Mouse (Mus musculus) kidney, adult 11 months (tissue): ENCODE measurements around the gene Znfx1.

Experiments
- DNase-seq: peaks from one replicate; pipeline ENCODE4 v3.0.0; 2022

Gene Znfx1

DNA sequence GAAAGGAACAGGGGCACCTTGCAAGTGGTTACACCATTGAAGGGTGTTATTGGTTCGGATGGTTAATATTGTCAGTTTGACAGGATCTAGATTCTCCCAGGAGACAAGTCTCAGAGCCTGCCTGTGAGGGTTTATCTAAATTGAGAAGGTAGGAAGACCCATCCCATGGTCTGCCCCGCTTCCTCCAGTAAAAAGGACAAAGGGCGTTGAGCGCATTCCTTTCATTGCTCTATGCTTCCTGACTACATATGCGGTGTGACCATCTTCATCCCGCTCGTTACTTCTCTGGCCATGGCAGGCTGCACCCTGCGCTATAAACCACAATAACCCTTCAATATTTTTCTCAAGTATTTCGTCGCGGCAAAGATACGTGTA lies 8.4 kb upstream of the Znfx1 start:
- DNase-seq, result no peak

DNA sequence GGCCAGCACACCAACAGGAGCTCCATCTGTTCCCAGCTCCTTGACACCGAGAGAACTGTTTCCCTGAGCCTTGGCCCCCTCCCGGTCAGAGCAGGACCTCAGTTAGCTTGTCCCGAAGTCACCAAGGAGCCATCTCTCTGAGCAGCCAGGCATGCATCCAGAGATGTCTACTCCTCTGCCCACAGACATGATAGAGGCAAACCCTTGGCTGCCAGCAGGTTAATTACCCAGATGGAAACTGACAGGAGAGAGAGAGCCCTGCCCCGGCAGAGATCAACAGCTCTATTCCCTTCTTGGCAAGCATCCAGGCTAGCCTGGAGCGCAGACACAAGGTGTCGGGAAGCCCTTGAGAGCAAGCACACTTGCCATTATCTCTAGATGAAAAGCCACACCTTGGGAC lies 7.5 kb upstream of the Znfx1 start:
- DNase-seq, result no peak

DNA sequence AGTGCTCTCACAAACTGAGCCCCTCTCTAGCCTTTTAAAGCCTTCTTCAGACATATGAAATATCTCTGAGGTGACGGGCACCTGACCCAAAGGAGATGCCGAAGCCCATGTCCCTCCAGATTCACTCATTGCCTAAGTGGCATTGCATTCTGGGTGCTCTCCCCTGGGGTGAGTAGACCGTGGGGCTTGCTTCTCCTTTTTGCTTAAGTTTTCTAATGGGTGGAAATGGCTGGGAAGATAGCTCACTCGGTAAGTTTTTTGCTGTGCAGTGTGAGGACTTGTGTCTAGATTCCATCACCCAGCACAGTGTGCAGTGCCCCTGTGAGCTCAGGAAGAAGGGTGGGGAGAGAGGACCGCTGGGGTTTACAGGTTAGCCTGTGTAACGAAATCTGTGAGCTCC lies 4.8 kb upstream of the Znfx1 start:
- DNase-seq, result no peak

DNA sequence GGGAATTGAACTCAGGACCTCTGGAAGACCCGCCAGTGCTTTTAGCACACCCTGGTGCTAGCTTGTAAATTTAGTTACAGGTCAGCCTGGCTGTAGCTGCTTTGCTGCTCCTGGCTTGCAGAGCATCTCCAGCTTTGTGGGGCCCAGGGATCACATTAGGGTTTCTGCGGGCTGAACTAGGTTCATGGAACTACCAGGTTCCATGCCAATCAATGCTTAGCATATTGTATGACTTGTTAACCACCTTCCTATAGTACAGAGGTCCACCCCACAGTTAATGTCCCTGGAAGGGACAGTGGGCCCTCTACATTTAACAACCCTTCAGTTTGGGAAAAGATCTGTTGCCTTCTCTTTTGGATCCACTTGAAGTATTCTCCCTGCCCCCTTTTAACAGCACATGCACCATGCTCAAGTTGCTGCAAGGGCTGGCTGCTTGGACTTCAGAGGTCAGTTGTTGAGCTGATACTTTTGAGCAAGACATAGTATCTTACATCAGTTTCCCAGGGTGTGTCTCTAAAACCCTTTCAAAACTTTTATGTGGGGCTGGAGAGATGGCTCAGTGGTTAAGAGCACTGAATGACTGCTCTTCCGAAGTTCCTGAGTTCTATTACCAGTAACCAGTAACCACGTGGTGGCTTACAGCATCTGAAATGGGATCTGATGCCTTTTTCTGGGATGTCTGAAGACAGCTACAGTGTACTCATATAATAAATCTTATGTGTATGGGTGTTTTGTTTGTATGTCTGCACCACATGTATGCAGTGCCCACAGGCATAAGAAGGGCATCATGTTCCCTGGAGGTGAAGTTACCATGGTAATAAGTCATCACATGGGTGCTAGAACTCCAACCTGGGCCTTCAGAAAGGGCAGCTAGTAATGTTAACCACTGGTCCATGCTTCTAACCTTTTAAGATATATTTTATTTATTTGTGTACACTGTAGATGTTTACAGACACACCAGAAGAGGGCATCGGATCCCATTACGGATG lies 4.0 kb upstream of the Znfx1 start:
- DNase-seq, result no peak

DNA sequence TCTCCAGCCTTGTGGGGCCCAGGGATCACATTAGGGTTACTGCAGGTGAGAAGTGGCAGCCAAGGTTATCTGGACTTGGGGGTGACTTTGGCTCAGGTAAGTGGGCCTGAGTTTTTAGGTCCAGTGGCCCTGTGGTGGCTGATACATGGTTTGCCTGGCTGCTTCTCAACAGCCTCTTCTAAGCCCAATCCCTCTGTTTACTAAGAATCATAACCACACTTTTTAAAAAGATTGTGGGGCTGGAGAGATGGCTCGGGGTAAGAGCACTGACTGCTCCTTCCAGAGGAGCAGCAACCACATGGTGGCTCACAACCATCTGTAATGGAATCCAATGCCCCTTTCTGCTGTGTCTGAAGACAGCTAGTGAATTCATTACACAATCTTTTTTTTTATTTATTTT lies 3.2 kb upstream of the Znfx1 start:
- no peak for DNase-seq

DNA sequence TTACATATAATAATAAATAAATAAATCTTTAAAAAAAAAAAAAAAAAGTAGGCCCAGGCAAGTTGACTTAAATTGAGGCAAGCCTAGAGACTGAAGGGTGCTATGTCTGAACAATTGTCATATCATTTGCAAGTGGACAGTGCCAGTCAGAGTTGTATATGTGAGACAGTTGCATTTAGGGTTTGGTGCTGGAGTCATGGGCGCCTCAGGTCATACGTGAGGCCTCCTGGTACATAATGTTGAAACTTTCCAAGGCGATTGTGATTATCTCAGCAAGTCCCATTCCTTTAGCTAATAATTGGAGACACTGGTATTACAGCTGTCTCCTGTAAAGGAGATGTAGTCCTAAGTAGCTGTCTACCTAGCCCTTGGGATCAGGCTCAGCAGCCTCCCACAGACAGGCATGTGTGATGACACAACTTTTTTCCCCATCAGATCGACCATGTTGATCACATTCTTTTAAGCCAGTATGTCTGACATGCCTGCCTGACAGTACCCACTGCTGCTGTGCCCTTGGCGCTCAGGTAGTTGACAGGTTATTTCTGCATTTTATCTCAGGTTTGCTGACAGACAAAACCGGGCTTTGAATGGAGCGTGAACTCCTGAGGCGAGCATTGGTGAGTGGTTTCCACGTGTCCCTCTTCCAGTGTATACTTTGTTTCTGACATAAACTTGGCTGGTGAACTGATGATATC lies 1.9 kb upstream of the Znfx1 start:
- DNase-seq, result no peak

DNA sequence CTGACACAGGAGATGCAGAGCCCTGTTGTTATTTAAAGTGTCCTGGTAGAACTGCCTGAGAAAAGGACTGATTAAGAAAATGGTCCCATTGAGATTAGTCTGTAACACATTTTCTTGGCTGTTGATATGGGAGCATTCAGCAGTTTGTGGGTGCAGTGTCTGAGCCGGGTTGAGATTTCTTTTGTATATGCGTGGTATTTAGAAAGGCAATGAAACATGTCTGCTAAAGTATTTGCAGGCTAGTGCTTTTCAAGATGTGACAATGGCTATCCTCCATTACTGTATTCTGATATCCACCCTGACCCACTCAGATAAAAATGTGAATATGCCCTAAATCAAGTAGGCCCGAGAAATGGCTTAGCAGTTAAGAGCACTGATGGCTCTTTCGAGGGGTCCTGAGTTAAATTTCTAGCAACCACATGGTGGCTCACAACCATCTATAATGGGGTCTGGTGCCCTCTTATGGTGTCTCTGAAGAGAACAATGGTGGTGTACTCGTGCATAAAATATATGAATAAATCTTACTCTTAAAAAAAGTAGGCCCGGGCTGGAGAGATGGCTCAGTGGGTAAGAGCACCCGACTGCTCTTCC lies 1.2 kb upstream of the Znfx1 start:
- DNase-seq, result no peak

DNA sequence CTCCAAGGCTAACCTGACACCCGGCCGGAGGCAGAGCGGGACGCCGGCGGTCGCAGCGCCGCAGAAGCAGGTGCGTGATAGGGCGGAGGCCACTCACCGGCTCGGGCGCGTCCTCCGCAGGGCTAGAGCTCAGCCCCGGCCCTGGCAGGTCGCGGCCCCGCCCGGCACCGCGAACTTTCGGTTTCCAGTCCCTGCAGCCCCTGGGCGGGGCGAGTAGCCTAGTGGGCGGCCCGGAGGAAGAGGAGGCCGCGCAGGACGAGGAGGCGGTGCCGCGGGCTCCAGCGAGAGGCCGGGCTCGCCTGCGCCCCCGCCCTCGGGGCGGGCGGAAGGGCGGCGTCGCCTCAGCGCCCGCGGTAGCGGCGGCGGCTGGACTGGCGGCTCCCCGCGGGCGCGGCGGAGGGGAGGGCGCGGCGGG lies 311 bp downstream of the Znfx1 start:
- peak; percentile 96 for DNase-seq

DNA sequence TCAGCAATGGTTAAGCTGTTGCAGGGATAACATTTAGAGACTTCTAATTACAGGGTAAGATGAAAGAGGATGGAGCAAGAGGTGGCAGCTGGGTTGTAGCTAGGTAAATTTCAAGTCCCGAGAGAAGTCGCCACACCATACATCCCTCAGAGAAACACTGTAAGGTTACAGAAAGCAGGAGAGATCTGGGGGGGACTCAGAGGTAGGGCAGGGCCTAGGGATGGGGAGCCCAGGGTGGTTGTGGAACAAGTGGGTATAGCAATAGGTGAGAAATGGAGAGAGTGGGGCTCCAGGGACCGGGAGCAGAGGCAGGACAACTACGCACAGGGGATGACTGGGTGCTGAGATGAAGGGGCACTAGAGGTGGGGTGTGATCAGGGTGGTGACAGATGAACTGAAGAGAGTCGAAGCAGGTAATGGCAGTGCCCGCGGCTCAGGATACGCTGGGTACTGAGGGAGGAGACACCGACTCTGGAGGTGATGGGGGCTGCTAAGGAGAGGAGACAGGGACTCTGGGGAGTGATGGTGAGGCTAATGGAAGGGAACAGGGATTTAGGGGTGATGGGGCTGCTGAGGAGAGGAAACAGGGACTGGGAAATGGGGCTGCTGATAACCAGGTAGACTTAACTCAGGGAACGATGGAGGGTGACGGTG lies 1.3 kb downstream of the Znfx1 start:
- no peak for DNase-seq

DNA sequence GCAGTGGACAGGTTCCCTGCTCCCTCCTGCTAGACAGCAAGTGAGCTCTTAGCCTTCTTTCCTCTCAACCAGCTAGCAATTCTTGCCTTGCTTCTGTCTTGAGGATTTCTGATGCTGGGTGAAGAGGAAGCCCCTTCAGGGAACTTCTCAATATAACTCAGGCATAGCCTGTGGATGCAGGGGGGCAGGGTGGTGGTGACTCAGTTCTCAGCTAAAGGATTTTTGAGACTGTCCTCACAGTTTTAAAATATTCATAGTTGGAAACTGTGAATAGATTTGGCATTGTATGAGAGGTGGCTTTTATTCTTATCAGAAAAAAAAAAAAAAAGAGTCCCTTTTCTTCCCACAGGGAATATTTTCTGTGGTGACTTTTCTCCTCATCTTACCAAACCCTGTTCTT lies 2.1 kb downstream of the Znfx1 start:
- DNase-seq, result no peak

DNA sequence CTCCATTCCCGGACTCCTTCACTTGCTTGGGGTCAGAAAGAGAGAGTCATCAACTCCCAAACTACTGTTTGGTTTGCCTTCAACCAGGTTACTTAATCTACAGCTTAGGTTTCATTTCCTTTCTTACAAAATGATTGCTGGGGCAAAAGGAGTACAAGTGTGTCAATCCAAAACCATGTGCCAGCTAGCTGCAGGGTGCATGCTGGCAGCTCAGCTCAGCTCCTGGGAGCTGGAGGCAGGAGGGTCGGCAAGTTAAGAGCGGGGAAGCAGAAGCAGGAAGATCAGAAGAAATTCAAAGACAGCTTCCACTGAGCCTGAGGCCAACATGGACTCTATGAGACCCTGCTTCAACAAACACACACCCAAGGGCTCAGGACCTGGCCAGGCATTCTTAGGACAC lies 2.5 kb downstream of the Znfx1 start:
- DNase-seq, result peak; percentile 43

DNA sequence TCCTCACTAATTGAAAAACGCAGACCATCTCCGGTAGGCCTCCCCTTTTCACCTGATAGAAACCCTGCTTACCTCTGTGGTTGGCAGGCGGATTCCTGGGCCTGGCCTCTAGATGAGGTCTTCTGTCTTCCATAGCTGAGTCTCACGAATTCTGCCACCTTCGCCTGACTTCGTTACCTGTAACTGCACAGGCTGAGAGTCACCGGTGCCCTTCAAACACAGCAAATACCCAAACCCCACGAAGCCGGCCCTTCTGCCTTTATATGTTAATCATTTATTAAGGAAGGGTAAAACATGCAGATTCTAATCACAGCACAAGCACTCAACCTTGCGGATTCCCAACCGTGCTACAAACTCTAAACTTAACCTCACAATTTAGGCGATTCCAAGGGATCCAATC lies 2.9 kb downstream of the Znfx1 start:
- peak; percentile 76 for DNase-seq

DNA sequence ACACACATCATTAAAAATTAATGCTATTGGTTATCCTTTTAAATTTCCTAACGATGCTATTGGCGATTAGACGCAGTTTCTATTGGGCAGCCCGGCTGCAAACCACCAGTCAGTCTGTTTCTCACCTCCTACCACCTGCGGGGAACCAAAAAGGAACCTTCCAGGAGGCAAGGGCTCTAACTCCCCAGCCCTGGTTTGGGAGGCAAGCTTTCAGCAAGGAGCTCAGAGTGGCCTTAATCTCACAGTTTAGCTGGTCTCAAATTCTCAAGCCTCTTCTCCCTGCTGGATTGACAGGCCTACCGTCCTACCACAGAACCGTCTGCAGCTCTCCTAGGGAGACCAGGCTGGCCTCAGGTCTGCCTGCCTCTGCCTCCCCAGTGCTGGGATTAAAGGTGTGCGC lies 3.3 kb downstream of the Znfx1 start:
- no peak for DNase-seq

DNA sequence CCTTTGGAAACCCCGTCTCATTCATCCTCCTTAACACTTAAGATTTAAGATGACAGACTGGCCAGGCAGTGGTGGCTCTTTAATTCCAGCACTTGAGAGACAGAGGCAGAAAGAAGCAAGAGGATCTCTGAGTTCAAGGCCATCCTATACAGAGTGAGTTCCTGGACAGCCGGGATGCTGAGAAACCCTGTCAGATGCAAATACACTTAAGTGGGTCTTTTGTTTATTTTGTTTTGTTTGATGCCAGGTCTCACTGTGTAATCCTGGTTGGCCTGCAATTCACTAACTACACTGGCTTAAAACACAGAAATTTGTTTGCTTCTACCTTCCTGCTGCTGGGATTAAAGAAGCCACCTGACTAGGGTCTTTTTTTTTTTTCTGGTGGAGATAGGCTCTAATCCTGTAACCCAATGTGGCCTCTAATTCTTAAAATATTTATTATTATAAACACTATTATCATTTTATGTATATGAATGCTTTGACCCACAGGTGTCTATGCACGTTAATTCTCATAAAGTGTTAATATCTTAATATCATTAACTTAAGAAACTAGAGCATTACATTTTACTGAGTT lies 3.9 kb downstream of the Znfx1 start:
- no peak for DNase-seq

DNA sequence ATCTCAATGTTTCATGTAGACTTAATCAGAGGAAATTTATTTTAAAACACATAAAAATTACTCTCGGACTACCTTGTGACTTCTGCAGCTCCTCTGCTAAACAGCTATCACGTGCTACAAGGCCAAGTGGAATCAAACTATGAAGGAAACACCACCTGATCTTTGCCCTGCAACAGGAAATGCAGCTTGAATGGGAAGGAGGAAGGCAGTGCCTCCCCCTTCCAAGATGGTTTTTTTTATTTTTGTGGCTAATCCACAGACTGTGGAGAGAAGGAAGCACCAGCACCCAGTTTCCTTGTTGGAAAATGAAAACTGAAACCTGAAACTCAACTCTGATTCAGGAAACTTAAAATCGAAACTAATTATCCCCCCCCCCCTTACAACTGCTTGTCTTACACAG lies 4.6 kb downstream of the Znfx1 start:
- DNase-seq, result peak; percentile 71

DNA sequence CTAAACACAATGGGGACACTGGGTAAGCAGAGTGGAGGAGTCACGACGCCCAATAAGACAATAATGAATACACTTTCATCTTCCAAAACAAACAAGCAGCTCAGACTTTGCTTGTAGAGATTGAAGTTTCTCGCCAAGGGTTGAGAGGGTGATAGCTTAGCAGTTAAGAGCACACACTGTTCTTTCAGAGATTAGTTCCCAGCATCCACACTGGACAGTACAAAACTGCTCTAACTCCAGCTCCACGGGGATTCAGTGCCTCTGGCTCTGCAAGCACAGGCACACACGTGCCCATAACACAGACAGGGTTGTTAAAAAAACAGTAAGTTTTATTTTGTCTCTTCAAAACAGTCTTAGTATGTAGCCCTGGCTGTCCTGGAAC lies 5.9 kb downstream of the Znfx1 start:
- no peak for DNase-seq

DNA sequence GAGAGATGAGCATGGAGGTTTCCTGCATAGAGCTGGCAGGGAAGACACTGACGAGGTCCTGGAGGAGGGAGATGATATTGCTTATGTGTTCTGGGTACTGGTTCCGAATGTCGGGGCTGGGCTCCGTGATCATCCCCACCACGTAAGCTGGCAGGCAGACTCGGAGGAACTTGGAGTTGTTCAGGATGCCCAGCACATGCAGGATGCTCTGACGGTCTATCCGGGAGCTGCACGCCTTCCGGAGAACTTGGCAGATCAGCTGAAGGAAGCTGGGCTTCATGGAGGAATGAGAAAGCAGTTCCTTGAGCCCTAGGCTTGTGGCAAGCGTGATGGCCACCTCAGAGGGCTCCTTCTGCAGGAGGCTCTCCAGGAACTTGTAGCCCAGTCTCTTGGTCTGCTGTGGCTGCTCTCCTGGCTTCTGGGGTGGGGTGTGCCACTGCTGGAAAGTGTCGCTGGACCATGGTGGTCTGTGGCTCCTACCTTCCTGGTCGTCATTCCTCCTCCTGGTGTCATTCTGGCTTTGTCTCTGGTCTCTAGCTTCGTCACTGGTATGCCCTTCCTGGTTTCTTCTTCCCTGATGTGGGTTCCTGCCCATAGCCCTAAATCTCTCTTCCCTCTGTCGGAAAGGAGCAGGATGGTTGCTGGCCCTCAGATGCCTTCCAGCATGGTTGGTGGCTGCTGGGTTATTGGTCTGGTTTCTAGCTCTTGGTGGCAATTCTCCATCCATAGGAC lies 6.4 kb downstream of the Znfx1 start:
- DNase-seq, result no peak

DNA sequence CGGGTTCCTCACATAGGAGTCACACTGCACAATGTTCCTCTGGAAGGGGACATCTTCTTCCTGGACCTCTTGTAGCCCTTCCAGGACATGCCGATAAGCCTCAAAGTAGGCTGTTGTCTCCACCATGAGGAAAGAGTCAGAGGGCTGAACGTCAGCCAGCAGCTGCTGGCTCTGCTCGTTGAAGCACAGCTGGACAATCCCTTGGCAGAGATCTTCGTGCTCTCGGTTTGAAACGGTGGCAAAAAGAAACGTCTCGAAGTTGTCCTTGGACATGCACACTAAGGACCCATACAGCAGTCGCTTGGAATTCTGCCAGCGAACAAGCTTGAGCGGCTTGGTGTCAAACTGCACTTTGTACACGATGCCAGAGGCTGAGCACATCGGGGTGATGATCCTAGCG lies 7.4 kb downstream of the Znfx1 start:
- peak; percentile 54 for DNase-seq

DNA sequence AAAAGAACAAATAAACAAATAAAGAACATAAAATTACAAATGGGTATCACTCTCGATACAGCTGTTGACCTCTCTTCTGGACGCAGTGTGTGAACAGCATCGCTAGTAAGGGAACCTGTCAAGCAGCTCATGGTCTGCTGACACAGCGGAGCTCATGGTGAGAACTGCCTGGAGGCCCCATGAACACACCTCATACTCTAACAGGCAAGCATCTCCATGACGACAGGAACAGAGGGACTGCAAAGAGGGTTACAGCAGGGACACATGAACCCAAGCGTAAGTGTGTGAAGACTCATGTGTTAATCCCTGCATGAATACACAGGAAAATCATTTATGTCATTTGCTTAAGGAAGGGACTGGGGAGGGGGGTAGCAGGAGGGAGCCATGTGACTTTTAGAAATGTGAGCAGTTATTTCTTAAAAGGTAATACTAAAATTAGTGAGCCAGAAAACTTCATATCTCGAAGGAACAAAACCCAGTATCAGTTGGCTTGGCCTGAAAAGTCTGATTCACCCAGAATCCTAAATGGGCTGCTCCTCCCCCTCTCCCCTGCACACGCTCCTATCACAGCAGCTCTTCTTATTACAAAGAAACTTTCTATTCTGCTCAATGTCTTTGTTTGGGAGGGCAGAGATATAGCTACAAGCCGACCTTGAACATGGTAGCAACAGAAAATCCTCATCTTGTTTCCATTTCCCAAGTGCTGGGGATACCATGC lies 9.5 kb downstream of the Znfx1 start:
- no peak for DNase-seq

DNA sequence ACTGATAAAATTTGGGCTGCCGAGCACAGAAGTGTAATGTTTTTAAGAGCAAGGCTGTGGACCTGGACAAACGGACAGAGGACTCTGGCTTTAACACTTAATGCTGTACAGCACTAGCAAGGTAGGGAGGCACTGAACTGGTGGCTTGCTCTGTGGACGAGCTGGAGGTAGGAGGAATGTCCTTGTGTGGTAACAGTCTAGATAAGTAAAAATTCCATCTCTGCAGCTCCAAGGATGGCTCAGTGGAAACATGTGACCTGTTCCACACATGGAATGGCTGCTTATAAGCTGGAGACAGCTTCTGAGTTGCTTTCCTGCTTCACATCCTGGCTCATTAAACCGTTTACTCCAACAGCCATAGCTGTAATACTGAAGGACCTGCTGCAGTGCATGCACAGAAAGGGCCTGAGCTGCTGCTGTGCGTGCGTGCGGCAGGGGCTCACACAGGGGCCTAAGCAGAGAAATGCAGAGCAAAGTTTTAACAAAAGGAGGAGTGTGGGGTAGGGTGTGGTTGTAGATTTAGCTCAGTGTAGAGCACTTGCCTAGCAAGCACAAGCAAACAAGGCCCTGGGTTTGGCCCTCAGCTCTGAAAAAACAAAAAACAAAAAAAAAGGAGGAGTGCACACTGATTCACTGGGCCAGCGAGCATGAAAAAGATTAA lies 14.0 kb downstream of the Znfx1 start:
- no peak for DNase-seq

DNA sequence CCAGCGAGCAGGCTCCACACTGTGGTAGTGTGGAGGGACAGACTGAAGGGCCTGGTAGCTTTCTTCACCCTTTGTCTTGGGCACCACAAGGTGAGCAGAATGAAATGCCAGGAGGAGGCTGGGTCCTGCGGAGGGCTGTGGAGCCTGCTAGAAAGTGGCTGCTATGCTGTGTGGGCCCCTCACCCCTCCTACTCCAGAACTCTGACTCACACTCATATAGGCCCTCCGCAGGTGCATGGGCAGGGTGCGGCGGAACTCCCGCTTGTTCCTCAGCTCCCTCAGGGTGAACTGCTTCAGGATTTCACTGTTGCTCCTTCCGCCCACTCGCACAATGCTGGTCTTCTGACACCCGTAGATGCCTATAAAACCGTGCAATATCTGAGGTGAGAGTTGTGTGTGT lies 14.6 kb downstream of the Znfx1 start:
- no peak for DNase-seq
